Mouse (Mus musculus) MEL (cell line): ENCODE results near the gene Smtn. TPM values are rescaled to one million over a fixed set of nuclear protein-coding genes. Genes with fewer than 3 reads are reported as not detected.

ENCODE experiments used
- DNase-seq: peaks from one replicate; pipeline ENCODE4 v3.0.0; 2011; ENCODE audit warnings: low read depth, low spot score
- H3K27ac ChIP-seq: 2 replicates; pipeline ENCODE4 v1.5.1; 2012; ENCODE audit warnings: low read depth, mild to moderate bottlenecking, control low read depth, low read length, moderate library complexity; ENCODE audit not compliant: control insufficient read depth
- H3K27me3 ChIP-seq, 2 experiments: fragments of 150-350 bp in 1 of 2; sonication (generic) in 1 of 2; 2 replicates each; pipeline ENCODE4 v1.6.1; 2012; ENCODE audit warnings: low read length in 2 of 2, mild to moderate bottlenecking in 2 of 2, improper control_type of control experiment in 1 of 2, moderate library complexity in 1 of 2; ENCODE audit not compliant: insufficient read depth in 2 of 2, control insufficient read depth in 1 of 2
- H3K36me3 ChIP-seq, 2 experiments: 2 replicates each; pipeline ENCODE4 v1.6.1; 2012 to 2014; ENCODE audit warnings: low read length in 2 of 2, improper control_type of control experiment in 1 of 2, inconsistent platforms in 1 of 2, mild to moderate bottlenecking in 1 of 2; ENCODE audit not compliant: insufficient read depth in 2 of 2, control insufficient read depth in 1 of 2
- H3K4me1 ChIP-seq, 2 experiments: fragments of 150-350 bp in 1 of 2; sonication (generic) in 1 of 2; 2 replicates each; pipeline ENCODE4 v1.6.1; 2012; ENCODE audit warnings: low read length in 2 of 2, improper control_type of control experiment in 1 of 2, mild to moderate bottlenecking in 1 of 2; ENCODE audit not compliant: insufficient read depth in 2 of 2, control insufficient read depth in 1 of 2
- H3K4me3 ChIP-seq, 2 experiments: fragments of 150-350 bp in 1 of 2; sonication (generic) in 1 of 2; 2 replicates each; pipeline ENCODE4 v1.5.1; 2012; ENCODE audit warnings: low read depth in 2 of 2, low read length in 2 of 2, mild to moderate bottlenecking in 2 of 2, moderate library complexity in 2 of 2, control low read depth in 1 of 2, improper control_type of control experiment in 1 of 2; ENCODE audit not compliant: control insufficient read depth in 1 of 2, insufficient read depth in 1 of 2
- H3K79me2 ChIP-seq: 2 replicates; pipeline ENCODE4 v1.6.1; 2012; ENCODE audit warnings: mild to moderate bottlenecking, low read length, moderate library complexity; ENCODE audit not compliant: control insufficient read depth, poor library complexity, insufficient read depth
- H3K9ac ChIP-seq: 2 replicates; pipeline ENCODE4 v1.6.1; 2012; ENCODE audit warnings: low read depth, mild to moderate bottlenecking, control low read depth, low read length, moderate library complexity; ENCODE audit not compliant: control insufficient read depth, poor library complexity, severe bottlenecking
- H3K9me3 ChIP-seq: fragments of 150-350 bp; sonication (generic); replicated peaks from 2 replicates; pipeline ENCODE4 v1.6.1; 2012; ENCODE audit warnings: mild to moderate bottlenecking, low read length, improper control_type of control experiment, moderate library complexity; ENCODE audit not compliant: insufficient read depth
- CHD1 ChIP-seq: IDR thresholded peaks from 2 replicates; pipeline ENCODE4 v1.6.1; 2012; ENCODE audit warnings: low read depth, mild to moderate bottlenecking, inconsistent platforms, low read length, improper control_type of control experiment
- EP300 ChIP-seq, 2 experiments: IDR thresholded peaks; 2 replicates each; pipeline ENCODE4 v1.6.1; 2011; ENCODE audit warnings: improper control_type of control experiment in 2 of 2, low read length in 2 of 2, low read depth in 1 of 2, mild to moderate bottlenecking in 1 of 2
- ETS1 ChIP-seq: IDR thresholded peaks from 2 replicates; pipeline ENCODE4 v1.6.1; 2012; ENCODE audit warnings: low read depth, mild to moderate bottlenecking, inconsistent platforms, low read length, improper control_type of control experiment, moderate library complexity
- GABPA ChIP-seq: IDR thresholded peaks from 2 replicates; pipeline ENCODE4 v1.6.1; 2012; ENCODE audit warnings: low read depth, mild to moderate bottlenecking, inconsistent platforms, low read length, improper control_type of control experiment, moderate library complexity
- GATA1 ChIP-seq: IDR thresholded peaks from 2 replicates; pipeline ENCODE4 v1.6.1; 2011; ENCODE audit warnings: low read depth, low read length, improper control_type of control experiment
- HCFC1 ChIP-seq: IDR thresholded peaks from 2 replicates; pipeline ENCODE4 v1.6.1; 2012; ENCODE audit warnings: low read depth, mild to moderate bottlenecking, inconsistent platforms, low read length, improper control_type of control experiment, moderate library complexity
- MAFK ChIP-seq: IDR thresholded peaks from 2 replicates; pipeline ENCODE4 v1.6.1; 2011; ENCODE audit warnings: low read depth, mild to moderate bottlenecking, low read length, improper control_type of control experiment, borderline replicate concordance
- MAX ChIP-seq: IDR thresholded peaks from 2 replicates; pipeline ENCODE4 v1.6.1; 2011; ENCODE audit warnings: low read length, improper control_type of control experiment
- MYC ChIP-seq: IDR thresholded peaks from 2 replicates; pipeline ENCODE4 v1.6.1; 2011; ENCODE audit warnings: low read depth, mild to moderate bottlenecking, low read length, improper control_type of control experiment, moderate library complexity
- POLR2AphosphoS5 ChIP-seq: IDR thresholded peaks from 2 replicates; pipeline ENCODE4 v1.6.1; 2012; ENCODE audit warnings: low read depth, borderline replicate concordance, mild to moderate bottlenecking, inconsistent platforms, low read length, moderate library complexity, mixed read lengths
- TBP ChIP-seq: IDR thresholded peaks from 2 replicates; pipeline ENCODE4 v1.8.0; 2011; ENCODE audit warnings: low read depth, low read length, improper control_type of control experiment
- USF1 ChIP-seq: IDR thresholded peaks from 2 replicates; pipeline ENCODE4 v1.6.1; 2014; ENCODE audit warnings: low read depth, mild to moderate bottlenecking, inconsistent platforms, low read length, improper control_type of control experiment, moderate library complexity
- polyA plus RNA-seq, 2 experiments: library from polyadenylated mRNA; stranded (reverse) in 1 of 2; unstranded in 1 of 2; fragments of >175 nt in 1 of 2; fragments of >200 nt in 1 of 2; gene quantifications; 2 replicates each; pipeline versions ENCODE4 v1.2.1 to v1.2.4; 2012; ENCODE audit warnings: low replicate concordance in 2 of 2, low read depth in 1 of 2; ENCODE audit not compliant: insufficient read length in 2 of 2, insufficient read depth in 1 of 2, missing spikeins in 1 of 2
- total RNA-seq: library from RNA; depleted of rRNA; stranded (reverse); fragments of 300-350 nt; gene quantifications from 2 replicates; pipeline ENCODE4 v1.2.3, GENCODE M21; 2012

Gene Smtn
- total and polyA plus RNA-seq, 3 experiments: 203 to 370 TPM; not detected in 1

DNA sequence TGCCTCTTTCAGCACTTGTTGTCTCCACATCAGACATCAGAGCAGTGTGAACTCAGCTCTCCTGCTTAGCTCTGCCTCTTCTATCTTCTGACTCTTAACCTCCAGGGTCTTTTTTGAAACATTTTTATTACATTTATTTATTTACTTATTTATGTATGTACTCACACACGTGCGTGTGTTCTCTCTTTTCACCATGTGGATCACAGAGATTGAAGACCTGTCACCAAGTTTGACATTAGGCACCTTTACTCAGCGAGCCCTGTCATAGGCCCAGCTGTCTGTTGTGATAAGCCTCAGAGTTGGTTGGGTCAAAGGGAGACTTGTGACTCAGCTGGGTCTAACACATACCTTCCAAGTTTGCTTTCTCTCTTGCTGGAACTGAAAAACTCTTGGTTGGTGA, 17.4 kb upstream of the Smtn start (continued):
- no peak for TF ChIP-seq MYC
- TF ChIP-seq, all 39 proteins: peak for 7

- Histone ChIP-seq H3K4me3 (no peak overlapping the region), H3K9ac (no peak overlapping the region), H3K27ac (no peak overlapping the region), H3K36me3 (no peaks in the 10 kb centered on the region; a peak in 2 of 4 replicates), H3K4me1 (no peaks in the 10 kb centered on the region; a peak in 1 of 4 replicates), H3K9me3 (no peaks in the 10 kb centered on the region), H3K79me2 (no peaks in the 10 kb centered on the region), H3K27me3 (peaks cover 0 to 2% of the 10 kb centered on the region in 2 experiments; a peak in 2 of 4 replicates)
- DNase-seq: no peak
- TF ChIP-seq TBP: no peak
- no peak for TF ChIP-seq MYC
- no peak for TF ChIP-seq GABPA
- no peak for TF ChIP-seq CHD1
- TF ChIP-seq POLR2AphosphoS5: no peak
- no peak for TF ChIP-seq GATA1
- TF ChIP-seq EP300 (IDR thresholded peaks at IDR 0.05; ENCODE audit: low read depth in 1 of 2, low read length in 2 of 2): no peak
- no peak for TF ChIP-seq MAFK
These were observed 14.6 kb upstream of the Smtn start for GRCm38 (mm10) chr11:3554976-3555375.

DNA sequence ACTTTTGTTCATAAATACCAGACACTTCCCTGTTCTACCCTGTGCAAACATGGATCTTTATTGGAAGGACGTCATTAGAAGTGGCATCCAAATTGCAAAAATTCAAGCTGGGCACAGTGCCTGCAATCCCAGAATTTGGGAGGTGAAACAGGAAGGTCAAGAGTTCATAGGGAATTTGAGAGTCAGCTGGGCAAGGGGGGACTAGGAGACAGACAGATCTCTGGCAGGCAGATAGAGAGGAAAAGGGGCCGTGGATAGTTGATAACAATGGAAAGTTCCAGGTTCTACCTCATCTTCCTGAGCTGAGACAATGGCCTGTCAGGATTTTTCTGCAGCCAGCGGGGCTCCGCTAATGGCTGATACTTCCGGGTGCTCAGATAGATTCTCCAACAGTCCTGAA, 9.4 kb upstream of the Smtn start:
- H3K27ac ChIP-seq: no peak overlapping the region
- no peaks in the 10 kb centered on the region for H3K9me3 ChIP-seq
- TF ChIP-seq MAX (no peak), ETS1 (no peak), MYC (no peak), HCFC1 (no peak), USF1 (no peak)
- TF ChIP-seq, all 39 proteins: peak for 0
- Histone ChIP-seq H3K79me2 (no peaks in the 10 kb centered on the region), H3K36me3 (no peaks in the 10 kb centered on the region), H3K4me1 (peaks cover 2 to 10% of the 10 kb centered on the region in 2 experiments; a peak in 3 of 4 replicates), H3K27me3 (peaks cover 0 to 2% of the 10 kb centered on the region in 2 experiments; a peak in 2 of 4 replicates), H3K4me3 (no peak overlapping the region), H3K9ac (no peak overlapping the region)
- DNase-seq: no peak
